Mouse (Mus musculus): ENCODE measurements around the gene Atp2b1. TPM values are rescaled to one million over a fixed set of nuclear protein-coding genes. Genes with fewer than 3 reads are reported as not detected.

Atp2b1 gene
- total and polyA plus RNA-seq, 3 experiments, result 18.5 to 160 (median 65.1) TPM

- Histone ChIP-seq H3K4me1 (ENCODE audit: insufficient read depth, low read depth, low read length) (no peaks in the 10 kb centered on the region), H3K4me3 (ENCODE audit: low read depth, low read length) (no peak overlapping the region), H3K36me3 (replicated peaks) (no peaks in the 10 kb centered on the region), H3K27me3 (ENCODE audit: insufficient read depth, low read length) (peaks cover 3% of the 10 kb centered on the region; the same call in 1 of the 2 replicates), H3K9me3 (replicated peaks) (no peaks in the 10 kb centered on the region)
- DNase-seq (ENCODE audit: low spot score) (no peak), ATAC-seq (ENCODE audit: extremely low read depth, insufficient number of reproducible peaks, low FRiP score, poor library complexity, severe bottlenecking) (no peak)
- no peak for TF ChIP-seq GATA1 (IDR thresholded peaks at IDR 0.05; ENCODE audit: borderline replicate concordance, low read length)
- TF ChIP-seq POLR2AphosphoS5 (IDR thresholded peaks at IDR 0.05; ENCODE audit: insufficient replicate concordance, low read depth, low read length), result no peak
- TF ChIP-seq TAL1 (conservative IDR thresholded peaks at IDR 0.05; ENCODE audit: low read depth, low read length), result no peak
- TF ChIP-seq GATA2 (IDR thresholded peaks at IDR 0.05; ENCODE audit: borderline replicate concordance, low read depth, low read length), result no peak
- no peak for TF ChIP-seq CTCF (IDR thresholded peaks at IDR 0.05; ENCODE audit: low read depth, low read length)
Measured at GRCm38 (mm10) chr10:99060588-99060987, 146.4 kb downstream of the Atp2b1 start.

GRCm38 (mm10) chr10:99061418-99061817 lies 147.2 kb downstream of the Atp2b1 start:
- Histone ChIP-seq H3K4me3 (ENCODE audit: low read depth, low read length) (no peak overlapping the region), H3K27me3 (ENCODE audit: insufficient read depth, low read length) (peaks cover 3% of the 10 kb centered on the region; the same call in 1 of the 2 replicates), H3K9me3 (replicated peaks) (no peaks in the 10 kb centered on the region), H3K36me3 (replicated peaks) (no peaks in the 10 kb centered on the region), H3K4me1 (ENCODE audit: insufficient read depth, low read depth, low read length) (no peaks in the 10 kb centered on the region)
- no peak for ATAC-seq (ENCODE audit: extremely low read depth, insufficient number of reproducible peaks, low FRiP score, poor library complexity, severe bottlenecking)
- no peak for DNase-seq (ENCODE audit: low spot score)
- no peak for TF ChIP-seq CTCF (IDR thresholded peaks at IDR 0.05; ENCODE audit: low read depth, low read length)
- no peak for TF ChIP-seq GATA1 (IDR thresholded peaks at IDR 0.05; ENCODE audit: borderline replicate concordance, low read length)

GRCm38 (mm10) chr10:99062546-99062945 lies 148.3 kb downstream of the Atp2b1 start:
- ATAC-seq (ENCODE audit: extremely low read depth, insufficient number of reproducible peaks, low FRiP score, poor library complexity, severe bottlenecking) (no peak), DNase-seq (ENCODE audit: low spot score) (no peak)
- Histone ChIP-seq H3K4me1 (ENCODE audit: insufficient read depth, low read depth, low read length) (no peaks in the 10 kb centered on the region), H3K27me3 (ENCODE audit: insufficient read depth, low read length) (peaks cover 3% of the 10 kb centered on the region; the same call in 1 of the 2 replicates), H3K9me3 (replicated peaks) (no peaks in the 10 kb centered on the region), H3K36me3 (replicated peaks) (no peaks in the 10 kb centered on the region), H3K4me3 (ENCODE audit: low read depth, low read length) (no peak overlapping the region)
- no peak for TF ChIP-seq TAL1 (conservative IDR thresholded peaks at IDR 0.05; ENCODE audit: low read depth, low read length)
- no peak for TF ChIP-seq CTCF (IDR thresholded peaks at IDR 0.05; ENCODE audit: low read depth, low read length)
- TF ChIP-seq GATA1 (IDR thresholded peaks at IDR 0.05; ENCODE audit: borderline replicate concordance, low read length), result no peak
- no peak for TF ChIP-seq POLR2AphosphoS5 (IDR thresholded peaks at IDR 0.05; ENCODE audit: insufficient replicate concordance, low read depth, low read length)
- no peak for TF ChIP-seq GATA2 (IDR thresholded peaks at IDR 0.05; ENCODE audit: borderline replicate concordance, low read depth, low read length)

Other genes with a start within 250 kb of the Atp2b1 start
- 53.0 and 54.0 TPM in 2 replicates for gene Poc1b, start 192.6 kb downstream of the Atp2b1 start, total RNA-seq (2014; fragmentation: Nextera tagmentation)
- gene Poc1b, start 192.6 kb downstream of the Atp2b1 start, total RNA-seq (2017), result 3.0 and 5.6 TPM in 2 replicates
- gene Poc1b, start 192.6 kb downstream of the Atp2b1 start, polyA plus RNA-seq (2012), result 17.4 and 20.7 TPM in 2 replicates
- 4.2 and 4.6 TPM in 2 replicates for gene Galnt4, start 193.8 kb downstream of the Atp2b1 start, total RNA-seq (2014; fragmentation: Nextera tagmentation)
- 4.5 and 4.8 TPM in 2 replicates for gene Galnt4, start 193.8 kb downstream of the Atp2b1 start, total RNA-seq (2017)
- 0.76 and 1.1 TPM in 2 replicates for gene Galnt4, start 193.8 kb downstream of the Atp2b1 start, polyA plus RNA-seq (2012)
- not detected in 2 replicates for gene Phxr2, start 211.9 kb downstream of the Atp2b1 start, total RNA-seq (2014; fragmentation: Nextera tagmentation)
- gene Phxr2, start 211.9 kb downstream of the Atp2b1 start, total RNA-seq (2017), result not detected in 2 replicates
- gene Phxr2, start 211.9 kb downstream of the Atp2b1 start, polyA plus RNA-seq (2012), result not detected in 2 replicates